Mouse (Mus musculus) gastrocnemius, postnatal 4 days (tissue): ENCODE results near the gene Bbs1. TPM values are rescaled to one million over a fixed set of nuclear protein-coding genes. Genes with fewer than 3 reads are reported as not detected.
"Not testable (repeated sequence)": the region's sequence is repeated elsewhere in the genome, so short reads cannot be mapped to it uniquely, and the experiment has no call there.

ENCODE experiments used
- DNase-seq, 2 experiments: peaks; one replicate each; pipeline ENCODE4 v3.0.0; 2021 to 2022; ENCODE audit warnings: low spot score in 2 of 2, mixed read lengths in 2 of 2
- long read RNA-seq, 2 experiments: library from polyadenylated mRNA; stranded (forward); transcript quantifications; one replicate each; pipeline ENCODE4 v2.0.0; 2021
- total RNA-seq, 2 experiments: library from RNA; stranded (reverse); gene quantifications; 2 replicates each; pipeline ENCODE4 v1.2.3; 2021

Gene Bbs1
- total RNA-seq: 1 to 10 TPM; 3.3 to 4.2 TPM
- long read RNA-seq, experiment 1, partial matches to known transcripts: 1 of 3 reads
- long read RNA-seq, experiment 1, other reads (novel, unspliced or antisense): 2 of 3 reads
- long read RNA-seq, experiment 2, full-length matches to known transcripts: 1 of 2 reads
- long read RNA-seq, experiment 2, partial matches to known transcripts: 0 of 2 reads
- long read RNA-seq, experiment 2, other reads (novel, unspliced or antisense): 1 of 2 reads

DNA sequence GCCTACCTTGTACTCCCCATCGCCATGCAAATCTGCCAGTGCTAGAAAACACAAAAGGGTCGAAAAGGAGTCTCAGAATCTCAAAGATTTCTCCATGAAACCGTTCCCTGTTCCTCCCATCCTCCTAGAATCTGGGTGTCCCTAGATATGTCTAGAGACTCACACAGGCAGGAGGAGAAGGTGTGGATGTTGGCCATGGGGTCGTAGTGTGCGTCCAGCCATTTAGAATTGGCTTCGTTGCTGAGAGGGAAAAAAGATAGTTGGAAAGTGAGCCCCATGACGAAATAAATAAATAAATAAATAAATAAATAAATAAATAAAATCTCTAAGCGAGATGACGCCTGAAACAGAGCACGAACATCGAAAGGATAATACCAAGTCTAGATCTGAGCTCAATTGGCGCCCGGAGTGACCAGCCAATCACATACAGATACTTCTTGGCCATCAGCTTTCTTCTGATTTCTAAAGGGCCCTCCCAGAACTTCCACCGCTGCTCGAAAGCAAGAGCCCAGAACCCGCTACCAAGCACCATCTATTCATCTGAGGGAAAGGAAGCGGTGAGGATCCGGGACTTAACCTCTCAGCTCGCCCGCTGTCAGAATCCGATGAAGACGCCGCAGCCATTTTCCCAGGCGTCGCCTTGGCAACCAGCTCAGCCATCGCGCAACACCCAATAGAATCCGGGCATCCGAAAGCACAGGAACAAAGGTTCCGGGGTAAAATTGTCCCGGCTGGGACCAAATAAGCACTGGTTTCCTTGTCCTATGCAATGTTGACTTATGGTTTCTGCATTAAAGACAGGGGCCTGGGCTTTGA lies at the start of gene Bbs1:
TSS of gene Bbs1 (minus strand) at position 650 of the 816 bp plus-strand sequence.
- peak; percentile 57 to 81 for DNase-seq

DNA sequence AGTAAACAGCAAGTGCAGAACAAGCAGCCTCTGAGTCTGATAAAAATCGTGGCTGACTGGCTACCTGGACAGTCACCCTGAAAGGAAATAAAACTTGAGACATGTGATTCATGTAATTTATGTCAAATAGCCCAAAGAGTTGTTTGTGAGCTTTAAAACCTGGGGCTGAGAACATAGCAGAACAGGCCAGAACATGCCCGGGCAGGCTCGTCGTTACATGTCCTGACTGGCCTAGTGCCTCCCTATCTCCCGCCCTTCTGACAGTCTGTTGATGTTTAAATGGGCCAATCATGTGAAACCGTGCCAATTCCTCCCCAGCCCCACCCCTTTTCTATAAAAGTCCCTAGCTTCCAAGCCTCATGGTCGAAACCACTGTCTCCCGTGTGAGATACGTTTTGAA lies 42.2 kb upstream of the Bbs1 start:
- not testable (repeated sequence) for DNase-seq

DNA sequence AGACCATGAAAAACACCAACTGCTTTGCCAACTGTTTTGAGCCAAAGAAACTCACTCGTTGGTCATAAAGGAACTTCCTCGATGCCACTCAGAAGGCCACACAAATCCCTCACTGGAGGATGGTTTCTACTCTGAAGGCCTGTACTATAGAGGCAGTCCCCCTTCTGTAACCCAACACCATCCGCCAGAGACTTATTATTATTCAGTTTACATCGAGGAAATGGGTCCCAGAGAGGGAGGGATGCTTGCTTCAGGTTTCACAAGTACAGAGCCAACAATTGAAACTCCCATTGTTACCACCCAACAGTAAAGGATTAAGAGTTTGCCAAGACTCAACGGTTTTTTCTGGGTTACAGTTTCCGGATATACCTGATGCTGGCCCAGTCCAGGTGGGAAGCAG lies 39.1 kb upstream of the Bbs1 start:
- DNase-seq: no peak

DNA sequence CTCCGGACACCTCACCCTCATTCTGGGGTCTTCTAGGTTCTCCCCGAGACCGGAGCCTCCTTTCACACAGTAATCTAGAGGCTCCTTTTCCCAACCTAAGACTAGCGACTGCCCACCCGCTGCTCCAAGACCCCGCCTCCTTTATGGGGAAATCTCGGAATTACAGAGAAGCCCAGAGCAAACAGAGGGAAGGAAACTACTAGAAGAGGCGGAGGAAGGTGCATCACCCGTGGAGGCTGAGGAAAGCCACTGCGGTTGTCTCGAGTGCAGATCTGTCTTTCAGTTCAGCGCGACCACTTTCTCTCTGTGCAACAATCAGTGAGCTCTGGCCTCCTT lies 36.8 kb upstream of the Bbs1 start:
- DNase-seq: no peak

- peak; percentile 73 to 79 for DNase-seq
Observed at GRCm38 (mm10) chr19:4942551-4943252, 36.3 kb upstream of the Bbs1 start, which contains the start of gene Peli3. TSS of gene Peli3 (minus strand) at chr19:4943127.

DNA sequence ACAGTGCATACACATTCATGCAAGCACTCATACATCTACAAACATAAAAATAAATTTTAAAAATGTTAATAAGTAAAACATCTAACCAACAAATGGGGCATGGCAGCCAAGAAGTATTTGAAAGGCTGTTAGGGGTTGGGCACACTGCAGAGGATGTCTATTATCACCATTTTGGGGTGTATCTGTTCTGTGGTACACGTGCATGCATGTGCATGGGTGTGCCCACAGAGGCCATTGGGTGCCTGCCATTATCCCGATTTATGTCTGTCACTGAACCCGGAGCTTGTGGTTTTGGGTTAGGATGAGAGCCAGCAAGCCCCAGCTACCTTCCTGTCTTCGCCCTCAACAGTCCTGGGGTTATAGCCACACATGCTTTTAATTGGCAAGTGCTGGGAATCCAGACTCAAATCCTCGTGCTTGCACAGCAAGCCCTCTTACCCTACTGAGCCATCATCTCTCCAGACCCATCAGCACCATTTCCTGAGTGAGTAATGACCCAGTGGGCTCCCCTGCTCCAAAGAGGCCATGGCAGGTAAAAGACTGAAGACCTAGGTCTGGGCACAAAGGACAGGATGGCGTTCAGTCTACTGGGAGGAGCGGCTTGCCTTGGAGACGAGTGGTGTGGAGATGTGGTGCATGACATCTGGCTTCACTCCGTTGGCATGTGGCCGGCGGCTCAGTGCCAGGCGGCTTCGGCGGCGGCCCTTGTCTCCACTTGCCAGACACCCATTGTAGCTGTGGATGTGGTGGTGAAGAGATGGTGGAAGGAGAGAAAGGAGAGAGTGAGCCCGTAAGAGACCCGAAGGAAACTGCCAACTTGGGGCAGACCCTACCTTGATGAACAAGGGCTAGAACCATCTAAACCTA lies 31.2 kb upstream of the Bbs1 start:
- DNase-seq: no peak

GRCm38 (mm10) chr19:4936896-4937295 lies 30.5 kb upstream of the Bbs1 start:
- no peak for DNase-seq

DNA sequence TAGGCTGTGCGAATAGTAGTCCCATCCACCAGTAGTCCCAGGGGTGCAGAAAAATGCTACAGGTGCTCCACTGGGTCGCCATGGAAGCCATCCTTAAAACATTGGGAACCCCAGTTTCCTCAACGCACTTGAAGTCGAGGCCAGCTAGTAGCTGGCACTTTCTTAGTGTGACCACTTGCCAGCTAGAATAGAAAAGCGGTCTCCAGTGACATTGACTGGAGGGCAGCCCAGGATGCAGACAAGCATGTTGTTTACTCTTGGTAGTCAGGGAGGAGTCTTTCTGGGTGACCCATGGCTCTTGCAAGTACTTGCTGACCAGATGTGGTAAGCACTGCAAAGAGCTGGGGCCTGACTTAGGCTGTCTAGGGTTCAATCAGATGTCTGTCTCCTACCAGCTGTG lies 22.4 kb upstream of the Bbs1 start:
- peak in 1 of 2 experiments; percentile 46 for DNase-seq

- peak; percentile 96 to 100 for DNase-seq
Observed at GRCm38 (mm10) chr19:4927904-4928531, 21.6 kb upstream of the Bbs1 start, which contains the start of gene Dpp3. TSS of gene Dpp3 (minus strand) at chr19:4928287.

DNA sequence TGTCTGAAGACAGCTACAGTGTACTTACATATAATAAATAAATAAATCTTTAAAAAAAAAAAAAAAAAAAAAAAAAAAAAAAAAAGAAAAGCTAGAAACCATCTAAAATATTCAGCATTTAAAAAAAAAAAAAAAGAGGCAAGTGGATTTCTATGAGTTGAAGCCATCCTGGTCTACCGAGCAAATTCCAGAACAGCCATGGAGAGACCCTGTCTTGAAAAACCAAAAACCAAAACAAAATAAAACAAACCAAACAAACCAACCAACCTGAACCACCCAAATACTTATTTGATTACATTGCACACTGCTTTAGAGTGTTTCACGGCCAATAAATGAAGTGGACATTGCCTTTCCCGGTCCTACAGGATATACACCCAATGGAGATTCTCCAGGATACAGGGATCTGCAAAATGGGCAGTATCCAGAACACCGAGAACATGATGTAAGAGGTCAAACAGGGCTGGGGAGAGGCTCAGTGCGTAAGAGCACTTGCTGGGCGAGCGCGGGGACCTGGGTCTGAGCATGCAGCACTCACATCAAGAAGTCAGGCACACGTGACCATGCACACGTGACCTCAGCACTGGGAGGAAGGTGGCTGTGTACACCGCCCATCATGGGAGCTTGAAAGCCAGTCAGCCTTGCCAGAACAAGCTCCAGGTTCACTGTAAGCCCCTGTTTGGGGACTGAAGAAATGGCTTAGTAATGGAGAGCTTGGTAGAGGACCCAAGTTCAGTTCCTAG lies 18.9 kb upstream of the Bbs1 start:
- no peak for DNase-seq

GRCm38 (mm10) chr19:4919652-4920051 lies 13.2 kb upstream of the Bbs1 start:
- no peak for DNase-seq

- no peak for DNase-seq
Observed at GRCm38 (mm10) chr19:4916827-4917226, 10.4 kb upstream of the Bbs1 start.

GRCm38 (mm10) chr19:4915924-4916603 lies 9.6 kb upstream of the Bbs1 start:
- DNase-seq: no peak

GRCm38 (mm10) chr19:4909376-4909775 lies 2.9 kb upstream of the Bbs1 start:
- no peak for DNase-seq

DNA sequence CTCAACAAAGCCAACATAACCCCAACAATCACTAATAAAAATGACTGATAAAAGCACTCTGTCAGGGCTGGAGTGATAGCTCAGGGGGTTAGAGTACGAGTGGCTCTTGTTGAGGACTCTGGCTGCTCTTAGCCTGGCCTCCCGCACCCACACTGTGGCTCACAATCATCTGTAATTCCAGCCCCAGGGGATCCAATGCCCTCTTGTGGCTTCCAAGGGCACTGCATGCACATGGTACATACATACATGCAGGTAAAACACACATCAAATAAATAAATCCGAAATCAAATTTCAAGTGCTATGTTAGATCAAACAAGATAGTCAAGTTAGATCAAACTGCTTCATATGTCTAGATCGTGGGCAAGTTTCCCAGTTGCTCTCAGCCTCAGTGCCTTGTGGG lies 1.7 kb upstream of the Bbs1 start:
- DNase-seq: no peak

DNA sequence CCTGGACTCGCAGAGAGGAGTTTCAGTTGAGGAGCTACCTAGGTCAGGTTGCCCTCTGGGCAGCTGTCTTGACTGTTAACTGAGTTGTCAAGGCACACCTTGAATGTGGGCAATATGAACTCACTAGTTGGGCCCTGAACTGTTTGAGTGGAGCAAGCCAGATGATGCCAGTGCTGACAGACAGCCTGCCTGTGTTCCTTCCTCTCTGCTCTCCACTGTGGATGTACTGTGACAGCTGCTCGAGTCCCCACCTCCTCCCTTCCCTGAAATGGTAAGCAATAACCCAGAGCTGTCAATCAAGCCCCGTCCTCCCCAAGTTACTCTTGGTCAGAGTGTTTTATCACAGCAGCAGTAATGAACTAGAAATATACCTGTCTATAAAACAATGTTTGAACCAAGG lies 6.5 kb downstream of the Bbs1 start:
- DNase-seq: no peak

GRCm38 (mm10) chr19:4898972-4899371 lies 7.5 kb downstream of the Bbs1 start:
- no peak for DNase-seq

- DNase-seq: no peak
Observed at GRCm38 (mm10) chr19:4896780-4897520, 9.5 kb downstream of the Bbs1 start.

DNA sequence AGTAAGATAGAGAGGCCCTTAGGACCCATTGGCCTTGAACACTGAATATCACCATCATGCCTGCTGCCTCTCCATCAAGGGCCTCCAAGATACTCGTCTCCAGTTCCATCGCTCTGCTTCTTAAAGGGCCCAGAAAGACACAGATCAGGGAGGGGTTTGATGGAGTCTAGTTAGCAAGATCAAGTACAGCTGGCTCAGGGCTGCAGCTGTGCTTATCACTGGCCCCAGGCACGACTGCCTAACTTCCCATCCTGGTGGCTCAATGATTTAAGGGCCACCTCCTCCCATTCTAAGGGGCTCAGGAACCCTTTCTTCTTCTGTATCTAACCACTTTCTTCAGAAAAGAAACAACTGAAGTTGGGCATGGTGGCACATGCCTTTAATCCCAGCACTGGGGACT lies 14.6 kb downstream of the Bbs1 start:
- DNase-seq: no peak
